Comparison of ENCODE assay signal across 19 mouse cellular contexts in the genomic region with DNA sequence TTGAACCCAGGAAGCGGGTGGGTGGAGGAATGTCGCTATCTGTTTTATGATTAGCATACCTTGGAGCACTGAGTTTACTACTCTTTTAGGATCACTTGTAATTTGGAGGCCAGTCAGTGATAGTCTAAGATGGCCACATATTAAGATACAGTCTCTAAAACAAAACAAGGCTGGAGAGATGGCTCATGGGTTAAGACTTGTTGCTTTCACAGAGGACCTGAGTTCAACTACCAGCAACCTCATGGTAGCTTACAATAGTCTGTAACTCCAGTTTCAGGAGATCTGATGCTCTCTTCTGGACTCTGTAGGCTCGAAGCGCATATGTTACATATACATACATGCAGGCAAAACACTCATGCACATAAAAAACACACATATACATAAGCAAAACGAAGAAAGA.
"Had no signal": no experiment of that assay in that cellular context is flagged by ENCODE, and none has a peak within 500 bp of the region (broad histone marks: within the 10 kb centered on the region; RNA-seq: fewer than 3 reads in every experiment).

No protein-coding gene starts in this region.

- H3K9ac ChIP-seq: lung, embryonic 15.5 days; midbrain, embryonic 13.5 days; midbrain, embryonic 15.5 days; neural tube, embryonic 12.5 days had no signal

- H3K4me3 ChIP-seq: lung, embryonic 15.5 days; megakaryocyte, embryonic 14.5 days; midbrain, embryonic 13.5 days; midbrain, embryonic 15.5 days; neural tube, embryonic 12.5 days had no signal

- H3K4me2 ChIP-seq: lung, embryonic 15.5 days; midbrain, embryonic 11.5 days; midbrain, embryonic 13.5 days; midbrain, embryonic 15.5 days; neural tube, embryonic 12.5 days had no signal

- H3K27me3 ChIP-seq: lung, embryonic 15.5 days; midbrain, embryonic 13.5 days; midbrain, embryonic 15.5 days; neural tube, embryonic 12.5 days had no signal

- H3K27ac ChIP-seq: lung, embryonic 15.5 days; macrophage; midbrain, embryonic 13.5 days; midbrain, embryonic 15.5 days; neural tube, embryonic 12.5 days had no signal

- H3K36me3 ChIP-seq: lung, embryonic 15.5 days; midbrain, embryonic 13.5 days; midbrain, embryonic 15.5 days; neural tube, embryonic 12.5 days had no signal

- H3K9me3 ChIP-seq: lung, embryonic 15.5 days; megakaryocyte, embryonic 14.5 days; midbrain, embryonic 13.5 days; midbrain, embryonic 15.5 days; neural tube, embryonic 12.5 days had no signal

- ATAC-seq: lung, postnatal 0 days; midbrain, embryonic 13.5 days; midbrain, embryonic 15.5 days had no signal

- DNase-seq: lung, adult 2 months; lung, postnatal 14 days; lung, postnatal 36 days; retina, postnatal 1 day; right cerebral cortex, adult 18-20 months; right cerebral cortex, postnatal 25 days; right cerebral cortex, postnatal 4 days; spleen, adult 18-20 months; thymus, adult 18-20 months; thymus, postnatal 14 days; thymus, postnatal 36 days had no signal

- H3K4me1 ChIP-seq: lung, embryonic 15.5 days; midbrain, embryonic 13.5 days; midbrain, embryonic 15.5 days; neural tube, embryonic 12.5 days had no signal
